In the genomic region with DNA sequence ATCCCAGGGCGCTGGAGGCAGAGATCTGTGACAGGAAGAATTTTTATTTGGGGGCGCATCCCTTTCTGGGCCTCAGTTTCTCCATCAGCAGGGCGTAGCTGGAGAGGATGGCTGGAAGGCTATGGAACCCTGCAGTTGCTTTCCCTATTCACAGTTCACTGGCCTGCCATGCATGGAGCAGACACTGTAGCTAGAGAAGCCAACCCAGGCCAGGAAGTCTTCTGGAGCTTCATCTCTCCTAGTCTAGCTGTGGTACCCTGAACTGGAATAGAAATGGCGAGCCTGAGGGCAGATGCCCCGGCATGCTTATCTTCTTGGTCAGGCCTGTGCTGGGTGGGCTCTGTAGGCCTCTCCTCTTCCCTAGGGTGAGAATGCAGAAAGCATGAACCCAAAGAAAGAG, we compare ENCODE assay signal across 8 mouse cellular contexts. TPM values are rescaled to one million over a fixed set of nuclear protein-coding genes. Genes with fewer than 3 reads are reported as not detected.
DNase-seq lines count a peak whose midpoint lies in the region; ATAC-seq and TF ChIP-seq lines count a peak whose summit lies in the region.

No protein-coding gene starts in this region.

- no peak for TF ChIP-seq CTCF in forebrain, postnatal 0 days (IDR thresholded peaks at IDR 0.05; ENCODE audit: low read depth)
- TF ChIP-seq CTCF in layer of hippocampus, adult 2 months (conservative IDR thresholded peaks at IDR 0.05): no peak

- H3K36me3 ChIP-seq in megakaryocyte, embryonic 14.5 days (replicated peaks; ENCODE audit: low read length): peaks cover 7% of the 10 kb centered on the region
- H3K36me3 ChIP-seq in forebrain, postnatal 0 days (ENCODE audit: insufficient read depth): no peaks in the 10 kb centered on the region
- peaks cover 5% of the 10 kb centered on the region; the same call in 1 of the 2 replicates for H3K36me3 ChIP-seq in liver, embryonic 12.5 days
- no peaks in the 10 kb centered on the region for H3K36me3 ChIP-seq in stomach, embryonic 16.5 days (ENCODE audit: control insufficient read depth, insufficient read depth, low read length)

- ATAC-seq in megakaryocyte, adult 5-6 weeks (ENCODE audit: poor library complexity, severe bottlenecking): no peak
- ATAC-seq in forebrain, postnatal 0 days: no peak
- no peak for ATAC-seq in liver, embryonic 12.5 days
- ATAC-seq in stomach, embryonic 16.5 days (ENCODE audit: insufficient read depth, low FRiP score): no peak

- H3K27me3 ChIP-seq in megakaryocyte, embryonic 14.5 days (replicated peaks): peaks cover 37% of the 10 kb centered on the region
- no peaks in the 10 kb centered on the region for H3K27me3 ChIP-seq in forebrain, postnatal 0 days (ENCODE audit: insufficient read depth, low read length)
- peaks cover 26% of the 10 kb centered on the region for H3K27me3 ChIP-seq in liver, embryonic 12.5 days (replicated peaks)
- H3K27me3 ChIP-seq in stomach, embryonic 16.5 days (ENCODE audit: control insufficient read depth, insufficient read depth, low read length): no peaks in the 10 kb centered on the region

- peak overlapping the region; percentile 94 for H3K4me2 ChIP-seq in forebrain, postnatal 0 days (ENCODE audit: low read depth)
- H3K4me2 ChIP-seq in liver, embryonic 12.5 days: peak overlapping the region; percentile 66
- H3K4me2 ChIP-seq in stomach, embryonic 16.5 days (ENCODE audit: low read depth, low read length): peak overlapping the region; percentile 87

- peaks cover 32% of the 10 kb centered on the region for H3K4me1 ChIP-seq in megakaryocyte, embryonic 14.5 days
- H3K4me1 ChIP-seq in forebrain, postnatal 0 days (ENCODE audit: insufficient read depth): no peaks in the 10 kb centered on the region
- peaks cover 28% of the 10 kb centered on the region for H3K4me1 ChIP-seq in liver, embryonic 12.5 days
- peaks cover 15% of the 10 kb centered on the region; the same call in 1 of the 2 replicates for H3K4me1 ChIP-seq in stomach, embryonic 16.5 days (ENCODE audit: control insufficient read depth, insufficient read depth, low read length)

- no peak for DNase-seq in forebrain, postnatal 0 days
- DNase-seq in layer of hippocampus, adult 2 months (ENCODE audit: low spot score in 2 of 2): no peak
- no peak for DNase-seq in cerebellum, postnatal 36 days
- DNase-seq in adrenal gland, postnatal 25 days: no peak

- H3K9ac ChIP-seq in forebrain, postnatal 0 days: no peak overlapping the region
- H3K9ac ChIP-seq in liver, embryonic 12.5 days: no peak overlapping the region
- H3K9ac ChIP-seq in stomach, embryonic 16.5 days (ENCODE audit: low read length): peak overlapping the region; percentile 75

- H3K4me3 ChIP-seq in megakaryocyte, embryonic 14.5 days (replicated peaks): peak overlapping the region; percentile 28
- H3K4me3 ChIP-seq in forebrain, postnatal 0 days (ENCODE audit: low read depth, low read length): peak overlapping the region; percentile 40
- H3K4me3 ChIP-seq in liver, embryonic 12.5 days: peak overlapping the region; percentile 42
- peak overlapping the region; percentile 57 for H3K4me3 ChIP-seq in stomach, embryonic 16.5 days (replicated peaks; ENCODE audit: low read length)
- H3K4me3 ChIP-seq in layer of hippocampus, adult 2 months: no peak overlapping the region

- H3K9me3 ChIP-seq in megakaryocyte, embryonic 14.5 days: no peaks in the 10 kb centered on the region
- no peaks in the 10 kb centered on the region for H3K9me3 ChIP-seq in forebrain, postnatal 0 days (ENCODE audit: low read length)
- H3K9me3 ChIP-seq in liver, embryonic 12.5 days (replicated peaks): no peaks in the 10 kb centered on the region
- H3K9me3 ChIP-seq in stomach, embryonic 16.5 days (replicated peaks; ENCODE audit: control insufficient read depth, low read length): no peaks in the 10 kb centered on the region

- no peak overlapping the region for H3K27ac ChIP-seq in forebrain, postnatal 0 days (ENCODE audit: low read depth, low read length)
- no peak overlapping the region for H3K27ac ChIP-seq in liver, embryonic 12.5 days
- peak overlapping the region; percentile 66; the same call in 1 of the 2 replicates for H3K27ac ChIP-seq in stomach, embryonic 16.5 days (ENCODE audit: low read length)
- H3K27ac ChIP-seq in layer of hippocampus, adult 2 months: no peak overlapping the region

- WGBS in forebrain, postnatal 0 days: 77% methylated on average over 5 of the region's 5 CpGs
- 49% methylated on average over 5 of the region's 5 CpGs for WGBS in liver, embryonic 12.5 days (ENCODE audit: insufficient replicate concordance)
- 66% methylated on average over 5 of the region's 5 CpGs for WGBS in stomach, embryonic 16.5 days

RNA-seq across cellular contexts. Expression of gene Gpx3, which starts 1.1 kb away (rescaled TPM):
- polyA plus RNA-seq in megakaryocyte, embryonic 14.5 days (2012; ENCODE audit: insufficient read depth, low replicate concordance): 21.7 and 34.2 TPM in 2 replicates
- total RNA-seq in megakaryocyte, adult 5-6 weeks (2015): 52.7 and 58.3 TPM in 2 replicates
- total RNA-seq in megakaryocyte, adult 5-6 weeks (2017): 1.8 and 6.0 TPM in 2 replicates
- 7.1 and 16.0 TPM in 2 replicates for total RNA-seq in forebrain, postnatal 0 days (2014; rRNA removed)
- 35.0 and 44.0 TPM in 2 replicates for polyA plus RNA-seq in forebrain, postnatal 0 days (2015; fragmentation: Nextera tagmentation; extraction: Ambion mirVana)
- polyA plus RNA-seq in liver, embryonic 12.5 days (2016; fragmentation: Nextera tagmentation; extraction: Ambion mirVana): 30.9 and 32.9 TPM in 2 replicates
- 174 and 187 TPM in 2 replicates for polyA plus RNA-seq in stomach, embryonic 16.5 days (2015; fragmentation: Nextera tagmentation; extraction: Ambion mirVana)
- 1 to 10 TPM; 3.9 to 4.0 TPM for total RNA-seq in layer of hippocampus, adult 2 months (2021)
- total RNA-seq in adrenal gland, postnatal 25 days (2021): 255 and 328 TPM in 2 replicates

RNA-seq across cellular contexts. Expression of gene Hint1, which starts 37.2 kb away (rescaled TPM):
- 289 and 879 TPM in 2 replicates for polyA plus RNA-seq in megakaryocyte, embryonic 14.5 days (2012; ENCODE audit: insufficient read depth, low replicate concordance)
- 370 and 459 TPM in 2 replicates for total RNA-seq in megakaryocyte, adult 5-6 weeks (2015)
- total RNA-seq in megakaryocyte, adult 5-6 weeks (2017): 411 and 450 TPM in 2 replicates
- 622 and 776 TPM in 2 replicates for total RNA-seq in forebrain, postnatal 0 days (2014; rRNA removed)
- 1,041 and 1,347 TPM in 2 replicates for polyA plus RNA-seq in forebrain, postnatal 0 days (2015; fragmentation: Nextera tagmentation; extraction: Ambion mirVana)
- 479 and 518 TPM in 2 replicates for polyA plus RNA-seq in liver, embryonic 12.5 days (2016; fragmentation: Nextera tagmentation; extraction: Ambion mirVana)
- polyA plus RNA-seq in stomach, embryonic 16.5 days (2015; fragmentation: Nextera tagmentation; extraction: Ambion mirVana): 505 and 634 TPM in 2 replicates
- total RNA-seq in layer of hippocampus, adult 2 months (2021): 100 to 1,000 TPM; 252 to 273 TPM
- total RNA-seq in adrenal gland, postnatal 25 days (2021): 386 and 405 TPM in 2 replicates

RNA-seq across cellular contexts. Expression of gene Lyrm7, which starts 42.6 kb away (rescaled TPM):
- polyA plus RNA-seq in megakaryocyte, embryonic 14.5 days (2012; ENCODE audit: insufficient read depth, low replicate concordance): 0.13 and 0.70 TPM in 2 replicates
- total RNA-seq in megakaryocyte, adult 5-6 weeks (2015): 0.85 and 6.1 TPM in 2 replicates
- total RNA-seq in megakaryocyte, adult 5-6 weeks (2017): 5.3 and 14.8 TPM in 2 replicates
- total RNA-seq in forebrain, postnatal 0 days (2014; rRNA removed): 4.0 and 7.1 TPM in 2 replicates
- polyA plus RNA-seq in forebrain, postnatal 0 days (2015; fragmentation: Nextera tagmentation; extraction: Ambion mirVana): 11.3 and 12.2 TPM in 2 replicates
- polyA plus RNA-seq in liver, embryonic 12.5 days (2016; fragmentation: Nextera tagmentation; extraction: Ambion mirVana): 6.7 and 7.6 TPM in 2 replicates
- polyA plus RNA-seq in stomach, embryonic 16.5 days (2015; fragmentation: Nextera tagmentation; extraction: Ambion mirVana): 10.5 and 10.6 TPM in 2 replicates
- total RNA-seq in layer of hippocampus, adult 2 months (2021): 10 to 100 TPM; 28.7 to 30.9 TPM
- 16.8 and 17.8 TPM in 2 replicates for total RNA-seq in adrenal gland, postnatal 25 days (2021)

RNA-seq across cellular contexts. Expression of gene Tnip1, which starts 59.4 kb away (rescaled TPM):
- 69.0 and 80.2 TPM in 2 replicates for polyA plus RNA-seq in megakaryocyte, embryonic 14.5 days (2012; ENCODE audit: insufficient read depth, low replicate concordance)
- total RNA-seq in megakaryocyte, adult 5-6 weeks (2015): 28.3 and 32.6 TPM in 2 replicates
- 26.7 and 47.2 TPM in 2 replicates for total RNA-seq in megakaryocyte, adult 5-6 weeks (2017)
- 9.8 and 14.9 TPM in 2 replicates for total RNA-seq in forebrain, postnatal 0 days (2014; rRNA removed)
- polyA plus RNA-seq in forebrain, postnatal 0 days (2015; fragmentation: Nextera tagmentation; extraction: Ambion mirVana): 13.0 and 16.6 TPM in 2 replicates
- polyA plus RNA-seq in liver, embryonic 12.5 days (2016; fragmentation: Nextera tagmentation; extraction: Ambion mirVana): 7.4 and 7.6 TPM in 2 replicates
- 21.3 and 23.1 TPM in 2 replicates for polyA plus RNA-seq in stomach, embryonic 16.5 days (2015; fragmentation: Nextera tagmentation; extraction: Ambion mirVana)
- total RNA-seq in layer of hippocampus, adult 2 months (2021): 10 to 100 TPM; 33.0 to 33.1 TPM
- 79.9 and 97.1 TPM in 2 replicates for total RNA-seq in adrenal gland, postnatal 25 days (2021)
